Mouse (Mus musculus): ENCODE data around the gene Piezo1. TPM values are rescaled to one million over a fixed set of nuclear protein-coding genes. Genes with fewer than 3 reads are reported as not detected.
A peak's percentile ranks its signal among the peaks of the same experiment; 100 is the strongest.

The Piezo1 gene
- polyA plus RNA-seq, 1 experiment from 2014 or later = 2.9 TPM

- no peaks in the 10 kb centered on the region for H3K9me3 ChIP-seq
- peaks cover 14% of the 10 kb centered on the region for H3K4me1 ChIP-seq (replicated peaks)
- under 1% methylated on average over 41 of the region's 43 CpGs for WGBS
- no peak overlapping the region; the same call in 1 of the 2 replicates for H3K27ac ChIP-seq
- H3K4me3 ChIP-seq (replicated peaks) = peak overlapping the region; percentile 49
- H3K27me3 ChIP-seq = peaks cover 41% of the 10 kb centered on the region
- no peak; the same call in 1 of the 2 replicates for ATAC-seq
- H3K36me3 ChIP-seq = no peaks in the 10 kb centered on the region
- H3K9ac ChIP-seq (replicated peaks) = peak overlapping the region; percentile 66
- H3K4me2 ChIP-seq (replicated peaks) = peak overlapping the region; percentile 77
Observed at GRCm38 (mm10) chr8:122550995-122551264, 199 bp downstream of the Piezo1 start.

GRCm38 (mm10) chr8:122550234-122550994, 715 bp downstream of the Piezo1 start:
- no peak overlapping the region; the same call in 1 of the 2 replicates for H3K27ac ChIP-seq
- peaks cover 14% of the 10 kb centered on the region for H3K4me1 ChIP-seq (replicated peaks)
- H3K36me3 ChIP-seq = no peaks in the 10 kb centered on the region
- WGBS = 4% methylated on average over 50 of the region's 52 CpGs
- peaks cover 41% of the 10 kb centered on the region for H3K27me3 ChIP-seq
- peak overlapping the region; percentile 49 for H3K4me3 ChIP-seq (replicated peaks)
- peak; percentile 53; the same call in 1 of the 2 replicates for ATAC-seq
- H3K4me2 ChIP-seq (replicated peaks) = peak overlapping the region; percentile 77
- H3K9ac ChIP-seq (replicated peaks) = peak overlapping the region; percentile 66
- no peaks in the 10 kb centered on the region for H3K9me3 ChIP-seq

GRCm38 (mm10) chr8:122548891-122549439, 2.2 kb downstream of the Piezo1 start:
- ATAC-seq = no peak
- H3K4me2 ChIP-seq (replicated peaks) = no peak overlapping the region
- no peak overlapping the region for H3K4me3 ChIP-seq (replicated peaks)
- H3K27ac ChIP-seq = no peak overlapping the region
- H3K4me1 ChIP-seq (replicated peaks) = peaks cover 14% of the 10 kb centered on the region
- H3K27me3 ChIP-seq = peaks cover 41% of the 10 kb centered on the region
- no peak overlapping the region for H3K9ac ChIP-seq (replicated peaks)
- no peaks in the 10 kb centered on the region for H3K9me3 ChIP-seq
- WGBS = 85% methylated on average over 3 of the region's 3 CpGs
- H3K36me3 ChIP-seq = no peaks in the 10 kb centered on the region

GRCm38 (mm10) chr8:122548331-122548730, 2.8 kb downstream of the Piezo1 start:
- no peak overlapping the region for H3K27ac ChIP-seq
- peaks cover 41% of the 10 kb centered on the region for H3K27me3 ChIP-seq
- H3K4me2 ChIP-seq (replicated peaks) = no peak overlapping the region
- H3K4me3 ChIP-seq (replicated peaks) = no peak overlapping the region
- H3K4me1 ChIP-seq (replicated peaks) = peaks cover 14% of the 10 kb centered on the region
- no peaks in the 10 kb centered on the region for H3K36me3 ChIP-seq
- no peak overlapping the region for H3K9ac ChIP-seq (replicated peaks)
- H3K9me3 ChIP-seq = no peaks in the 10 kb centered on the region
- WGBS = 79% methylated on average over 13 of the region's 13 CpGs
- no peak for ATAC-seq

- 43% methylated on average over 5 of the region's 5 CpGs for WGBS
- H3K4me2 ChIP-seq (replicated peaks) = no peak overlapping the region
- ATAC-seq = no peak
Observed at GRCm38 (mm10) chr8:122547815-122548214, 3.3 kb downstream of the Piezo1 start.

GRCm38 (mm10) chr8:122546811-122547453, 4.2 kb downstream of the Piezo1 start:
- Histone ChIP-seq H3K4me3 (replicated peaks) (no peak overlapping the region), H3K4me1 (replicated peaks) (peaks cover 14% of the 10 kb centered on the region), H3K9me3 (no peaks in the 10 kb centered on the region), H3K27ac (no peak overlapping the region), H3K36me3 (no peaks in the 10 kb centered on the region), H3K27me3 (peaks cover 38% of the 10 kb centered on the region), H3K9ac (replicated peaks) (no peak overlapping the region), H3K4me2 (replicated peaks) (no peak overlapping the region)
- no peak for ATAC-seq
- 75% methylated on average over 24 of the region's 24 CpGs for WGBS

More at GRCm38 (mm10) chr8:122547815-122548214, 3.3 kb downstream of the Piezo1 start:
- Histone ChIP-seq H3K27me3 (peaks cover 41% of the 10 kb centered on the region), H3K9me3 (no peaks in the 10 kb centered on the region), H3K9ac (replicated peaks) (no peak overlapping the region), H3K27ac (no peak overlapping the region), H3K4me1 (replicated peaks) (peaks cover 14% of the 10 kb centered on the region), H3K36me3 (no peaks in the 10 kb centered on the region), H3K4me3 (replicated peaks) (no peak overlapping the region)

- Histone ChIP-seq H3K9ac (replicated peaks) (no peak overlapping the region), H3K36me3 (no peaks in the 10 kb centered on the region), H3K4me3 (replicated peaks) (no peak overlapping the region), H3K4me2 (replicated peaks) (no peak overlapping the region), H3K27me3 (peaks cover 30% of the 10 kb centered on the region), H3K9me3 (no peaks in the 10 kb centered on the region), H3K4me1 (replicated peaks) (peaks cover 10% of the 10 kb centered on the region), H3K27ac (no peak overlapping the region)
- ATAC-seq = no peak
- WGBS = 87% methylated on average over 6 of the region's 7 CpGs
Observed at GRCm38 (mm10) chr8:122546066-122546755, 4.9 kb downstream of the Piezo1 start.

- Histone ChIP-seq H3K4me3 (replicated peaks) (no peak overlapping the region), H3K9me3 (no peaks in the 10 kb centered on the region), H3K9ac (replicated peaks) (no peak overlapping the region), H3K27me3 (peaks cover 11% of the 10 kb centered on the region), H3K36me3 (no peaks in the 10 kb centered on the region), H3K4me1 (replicated peaks) (no peaks in the 10 kb centered on the region), H3K4me2 (replicated peaks) (no peak overlapping the region), H3K27ac (no peak overlapping the region)
- no peak for ATAC-seq
- 92% methylated on average over 8 of the region's 8 CpGs for WGBS
Observed at GRCm38 (mm10) chr8:122544138-122544537, 7.0 kb downstream of the Piezo1 start.

- H3K27ac ChIP-seq = no peak overlapping the region
- WGBS = 88% methylated on average over 9 of the region's 9 CpGs
- no peaks in the 10 kb centered on the region for H3K27me3 ChIP-seq
- ATAC-seq = no peak
- no peak overlapping the region for H3K4me2 ChIP-seq (replicated peaks)
- H3K4me3 ChIP-seq (replicated peaks) = no peak overlapping the region
- H3K4me1 ChIP-seq (replicated peaks) = no peaks in the 10 kb centered on the region
- no peaks in the 10 kb centered on the region for H3K9me3 ChIP-seq
- H3K9ac ChIP-seq (replicated peaks) = no peak overlapping the region
- H3K36me3 ChIP-seq = no peaks in the 10 kb centered on the region
Observed at GRCm38 (mm10) chr8:122538310-122539076, 12.6 kb downstream of the Piezo1 start.

- Histone ChIP-seq H3K9me3 (no peaks in the 10 kb centered on the region), H3K4me3 (replicated peaks) (no peak overlapping the region), H3K27ac (no peak overlapping the region), H3K4me1 (replicated peaks) (no peaks in the 10 kb centered on the region), H3K27me3 (no peaks in the 10 kb centered on the region), H3K36me3 (no peaks in the 10 kb centered on the region), H3K9ac (replicated peaks) (no peak overlapping the region), H3K4me2 (replicated peaks) (no peak overlapping the region)
- 93% methylated on average over 2 of the region's 2 CpGs for WGBS
- no peak for ATAC-seq
Observed at GRCm38 (mm10) chr8:122537812-122538211, 13.3 kb downstream of the Piezo1 start.

- Histone ChIP-seq H3K4me2 (replicated peaks) (no peak overlapping the region), H3K4me1 (replicated peaks) (no peaks in the 10 kb centered on the region), H3K9ac (replicated peaks) (no peak overlapping the region), H3K36me3 (no peaks in the 10 kb centered on the region), H3K9me3 (no peaks in the 10 kb centered on the region), H3K4me3 (replicated peaks) (no peak overlapping the region), H3K27me3 (no peaks in the 10 kb centered on the region), H3K27ac (no peak overlapping the region)
- no peak for ATAC-seq
- WGBS = 86% methylated on average over 6 of the region's 6 CpGs
Observed at GRCm38 (mm10) chr8:122537033-122537432, 14.1 kb downstream of the Piezo1 start.

All from midbrain, embryonic 13.5 days (tissue).